ENCODE assay signal across 19 mouse cellular contexts in the genomic region with DNA sequence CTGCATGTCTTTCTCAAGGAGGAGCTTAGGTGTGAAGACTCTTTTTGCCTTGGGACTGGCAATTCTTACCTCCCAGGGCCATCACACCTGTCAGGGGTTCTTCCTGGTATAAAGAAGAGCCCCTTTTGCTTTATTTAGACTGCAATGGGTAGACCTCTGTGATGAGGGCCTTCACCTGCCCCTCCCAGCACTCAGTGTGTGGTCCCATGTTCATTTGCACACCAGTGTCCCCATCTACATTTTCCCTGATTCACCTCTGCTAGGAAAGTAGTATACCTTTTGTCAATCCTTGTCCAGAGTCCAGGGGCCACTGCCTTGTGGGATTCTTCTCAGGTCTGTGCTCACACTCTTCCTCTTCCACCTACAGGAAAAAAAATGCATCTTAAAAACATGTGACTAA. TPM values are rescaled to one million over a fixed set of nuclear protein-coding genes. Genes with fewer than 3 reads are reported as not detected.
"Had no signal": no experiment of that assay in that cellular context is flagged by ENCODE, and none has a peak within 500 bp of the region (broad histone marks: within the 10 kb centered on the region; RNA-seq: fewer than 3 reads in every experiment).

No protein-coding gene starts in this region.

- H3K4me1 ChIP-seq: intestine, embryonic 15.5 days; liver, embryonic 13.5 days; midbrain, embryonic 12.5 days had no signal

- H3K36me3 ChIP-seq: intestine, embryonic 15.5 days; limb, embryonic 13.5 days; liver, embryonic 13.5 days; midbrain, embryonic 12.5 days had no signal

- ATAC-seq: intestine, embryonic 15.5 days; midbrain, embryonic 16.5 days had no signal

- H3K4me3 ChIP-seq: intestine, embryonic 15.5 days; layer of hippocampus, adult 2 months; limb, embryonic 13.5 days; liver, embryonic 13.5 days; midbrain, embryonic 12.5 days had no signal

- H3K9ac ChIP-seq: intestine, embryonic 15.5 days; limb, embryonic 13.5 days; liver, embryonic 13.5 days; midbrain, embryonic 12.5 days had no signal

- DNase-seq: kidney, adult 8-10 months; kidney, postnatal 36 days; liver, embryonic 13.5 days; lung, adult 18-20 months; right cerebral cortex, postnatal 14 days; thymus, adult 18-20 months; thymus, postnatal 14 days had no signal

- H3K9me3 ChIP-seq: intestine, embryonic 15.5 days; limb, embryonic 13.5 days; liver, embryonic 13.5 days; midbrain, embryonic 12.5 days had no signal

- H3K27me3 ChIP-seq: intestine, embryonic 15.5 days; limb, embryonic 13.5 days; liver, embryonic 13.5 days; midbrain, embryonic 12.5 days had no signal

- H3K27ac ChIP-seq: intestine, embryonic 15.5 days; kidney, postnatal 0 days; layer of hippocampus, adult 2 months; limb, embryonic 13.5 days; liver, embryonic 13.5 days; midbrain, embryonic 12.5 days had no signal

- H3K4me2 ChIP-seq: intestine, embryonic 15.5 days; limb, embryonic 13.5 days; liver, embryonic 13.5 days; midbrain, embryonic 12.5 days had no signal

RNA-seq across cellular contexts. Expression of a gene that starts 14.3 kb away (rescaled TPM):
- total RNA-seq: layer of hippocampus, adult 2 months; layer of hippocampus, postnatal 10 days; left cerebral cortex, postnatal 36 days; megakaryocyte-erythroid progenitor cell, adult 5-6 weeks had no signal
- polyA plus RNA-seq: midbrain, embryonic 12.5 days; neural tube, embryonic 14.5 days had no signal

RNA-seq across cellular contexts. Expression of a gene that starts 14.3 kb away (rescaled TPM):
- total RNA-seq: layer of hippocampus, adult 2 months; layer of hippocampus, postnatal 10 days; left cerebral cortex, postnatal 36 days had no signal
- polyA plus RNA-seq: limb, embryonic 13.5 days; lung, embryonic 16.5 days; midbrain, embryonic 12.5 days; midbrain, embryonic 16.5 days; neural tube, embryonic 14.5 days; stomach, embryonic 14.5 days had no signal

RNA-seq across cellular contexts. Expression of a gene that starts 19.8 kb away (rescaled TPM):
- total RNA-seq: layer of hippocampus, adult 2 months had no signal
